Mouse (Mus musculus) Patski (cell line): ENCODE data around the gene Ddi1. TPM values are rescaled to one million over a fixed set of nuclear protein-coding genes. Genes with fewer than 3 reads are reported as not detected.
"Not testable (repeated sequence)": the region's sequence is repeated elsewhere in the genome, so short reads cannot be mapped to it uniquely, and the experiment has no call there.

Source experiments
- ATAC-seq: fragments of 100-300 bp; one replicate; pipeline ENCODE4 v1.8.0; 2021
- CTCF ChIA-PET: fragments of 350-600 bp; sonication (Branson Sonifier 250); formaldehyde crosslinking; loops from one replicate; lab custom pipeline; 2022; ENCODE audit warnings: inconsistent platforms; lab: Charles Lee
- POLR2A ChIA-PET: fragments of 350-600 bp; sonication (Branson Sonifier 250); formaldehyde crosslinking; loops from one replicate; lab custom pipeline; 2022; ENCODE audit warnings: antibody characterized with exemption, inconsistent platforms; lab: Charles Lee
- DNase-seq: peaks from one replicate; pipeline ENCODE4 v3.0.0-alpha.2; 2011; ENCODE audit warnings: low read depth, low spot score
- H3K27me3 ChIP-seq: fragments of 371-371 bp; one replicate; pipeline ENCODE4 v1.5.1; 2021
- CTCF ChIP-seq: fragments of 100-300 bp; IDR thresholded peaks from one replicate; pipeline ENCODE4 v1.5.1; 2021
- in situ Hi-C: fragments of 300-500 bp; cut with MboI; formaldehyde crosslinking; loops from 3 replicates; pipeline ENCODE4 v1.11.1; 2018; ENCODE audit warnings: low pct_unique_long_range_greater_than_20kb, mixed read lengths
- polyA plus RNA-seq: library from polyadenylated mRNA; unstranded; gene quantifications from one replicate; pipeline ENCODE4 v1.2.3, GENCODE M21; 2021

Gene Ddi1
- polyA plus RNA-seq, 1 experiment from 2014 or later = 0.49 TPM

DNA sequence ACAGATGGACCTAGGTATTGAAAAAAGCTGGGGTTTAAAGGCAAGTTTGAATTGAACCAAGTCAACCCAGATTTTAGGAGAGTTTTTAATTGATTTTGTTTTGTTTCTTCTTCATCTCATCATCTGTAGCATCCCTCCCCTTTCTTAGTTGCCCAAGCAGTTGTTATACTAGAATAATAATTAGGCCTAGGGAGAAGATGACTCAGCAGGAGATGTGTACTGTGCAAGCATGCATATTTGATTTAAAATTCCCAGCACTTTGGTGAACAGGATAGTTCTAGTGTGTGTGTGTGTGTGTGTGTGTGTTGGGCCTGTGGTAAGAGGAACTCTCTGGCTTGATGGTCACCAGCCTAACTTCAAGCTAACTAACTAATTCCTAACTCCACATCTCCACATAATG, 12.6 kb downstream of the Ddi1 start:
- no peak for TF ChIP-seq CTCF
- POLR2A ChIA-PET = interaction anchor here (0.6 kb wide), 1 partner anchor 10 kb away, joined by 5 read pairs; no protein-coding TSS in a partner anchor
- ATAC-seq (peak; percentile 71), DNase-seq (no peak)
- H3K27me3 ChIP-seq = no peaks in the 10 kb centered on the region
- CTCF ChIA-PET = no interaction called here
- in situ Hi-C loops = no loop called here

DNA sequence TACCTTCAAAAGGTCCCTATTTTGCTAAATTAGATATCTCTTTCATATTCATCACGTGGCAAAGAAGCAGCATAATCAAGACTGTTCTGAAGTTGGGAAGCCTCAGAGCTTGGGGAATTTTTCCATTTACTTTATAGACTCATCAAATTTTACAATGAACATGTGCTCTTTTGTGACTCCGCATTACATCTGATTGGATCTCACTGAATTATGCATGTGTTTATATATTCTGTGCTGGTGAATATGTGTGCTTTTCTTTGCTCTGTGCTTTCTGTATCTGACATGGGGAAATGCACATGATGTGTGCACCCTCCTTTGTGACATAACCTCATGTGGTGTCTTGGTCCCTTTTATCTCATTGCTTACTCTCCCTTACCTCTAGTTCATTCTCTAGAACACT, 17.7 kb downstream of the Ddi1 start:
- no peak for TF ChIP-seq CTCF
- ATAC-seq (no peak), DNase-seq (no peak)
- CTCF ChIA-PET = no interaction called here
- H3K27me3 ChIP-seq = no peaks in the 10 kb centered on the region
- POLR2A ChIA-PET = no interaction called here
- in situ Hi-C loops = no loop called here

DNA sequence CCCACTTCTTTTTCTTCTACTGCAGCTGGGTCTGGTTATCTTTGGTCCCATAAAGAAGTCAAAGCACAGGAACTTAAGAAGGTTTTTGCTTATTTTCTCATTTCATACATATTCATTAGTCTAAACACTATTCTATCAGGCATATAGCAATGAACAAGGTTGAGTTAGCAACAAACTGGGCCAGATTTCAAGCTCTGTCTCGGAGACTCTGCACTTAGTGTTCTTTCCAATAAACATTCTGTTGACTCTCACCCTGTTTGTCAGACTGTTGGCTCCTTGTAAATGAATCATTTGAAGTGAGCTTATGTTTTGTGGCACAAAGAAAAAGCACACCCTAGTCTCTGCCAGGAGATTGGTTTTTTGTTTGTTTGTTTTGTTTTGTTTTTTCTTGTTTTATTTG, 19.3 kb downstream of the Ddi1 start:
- CTCF ChIA-PET = no interaction called here
- in situ Hi-C loops = no loop called here
- DNase-seq (no peak), ATAC-seq (no peak)
- POLR2A ChIA-PET = no interaction called here
- no peak for TF ChIP-seq CTCF
- no peaks in the 10 kb centered on the region for H3K27me3 ChIP-seq

DNA sequence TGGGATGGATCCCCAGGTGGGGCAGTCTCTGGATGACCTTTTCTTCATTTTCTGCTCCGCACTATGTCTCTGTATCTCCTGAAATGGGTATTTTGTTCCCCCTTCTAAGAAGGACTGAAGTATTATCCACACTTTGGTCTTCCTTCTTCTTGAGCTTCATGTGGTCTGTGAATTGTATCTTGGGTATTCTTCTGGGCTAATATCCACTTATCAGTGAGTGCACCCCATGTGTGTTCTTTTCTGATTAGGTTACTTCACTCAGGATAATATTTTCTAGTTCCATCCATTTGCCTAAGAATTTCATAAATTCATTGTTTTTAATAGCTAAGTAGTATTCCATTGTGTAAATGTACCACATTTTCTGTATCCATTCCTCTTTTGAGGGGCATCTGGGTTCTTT, 33.7 kb downstream of the Ddi1 start:
- CTCF ChIA-PET = not testable (repeated sequence)

DNA sequence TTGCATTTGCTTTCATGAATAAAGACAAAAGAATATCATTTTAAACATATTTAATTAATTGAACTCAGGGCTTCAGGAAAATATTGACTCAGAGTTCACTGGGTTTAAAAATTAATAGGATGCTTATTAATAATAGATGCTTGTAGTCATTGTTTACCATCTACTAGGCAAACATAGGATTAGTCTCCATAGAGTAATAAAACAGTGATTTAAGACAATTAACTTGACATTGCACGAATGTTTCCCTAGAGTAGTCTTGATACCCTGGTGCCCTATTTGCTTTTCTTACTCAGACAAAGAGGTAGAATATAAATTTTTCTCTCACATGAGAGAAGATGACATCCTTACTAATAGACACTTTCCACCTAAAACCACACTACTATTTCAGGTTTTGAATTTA, 52.1 kb downstream of the Ddi1 start:
- POLR2A ChIA-PET = no interaction called here

More for the DNA sequence above, 33.7 kb downstream of the Ddi1 start:
- in situ Hi-C loops, ATAC-seq, H3K27me3 ChIP-seq, DNase-seq, POLR2A ChIA-PET: not testable (repeated sequence)

DNA sequence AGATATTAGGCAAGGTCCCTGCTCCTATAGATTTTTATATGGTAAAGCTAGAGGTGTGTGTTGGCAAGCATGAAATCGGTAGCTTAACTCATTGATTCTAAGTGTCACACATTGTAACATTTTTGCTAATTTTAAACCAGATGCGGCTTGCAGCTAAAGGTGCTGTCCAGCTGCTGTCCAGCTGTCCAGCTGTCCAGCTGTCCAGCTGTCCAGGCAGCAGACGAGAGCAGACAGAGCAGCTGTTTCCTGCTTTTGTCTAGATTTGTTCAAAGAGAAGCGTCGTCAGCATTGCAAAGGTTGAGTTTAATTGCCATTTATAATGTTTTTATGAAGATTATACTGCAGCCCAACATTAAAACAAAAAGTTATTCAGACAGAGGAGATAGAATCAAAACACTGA, 56.8 kb downstream of the Ddi1 start:
- CTCF ChIA-PET = interaction anchor here (1.4 kb wide), 1 partner anchor 12 kb away, joined by 3 read pairs; no protein-coding TSS in a partner anchor
- TF ChIP-seq CTCF = no peak
- H3K27me3 ChIP-seq = no peaks in the 10 kb centered on the region
- no peak for DNase-seq
- no peak for ATAC-seq
- in situ Hi-C loops = no loop called here
- POLR2A ChIA-PET = no interaction called here

More for the DNA sequence above, 52.1 kb downstream of the Ddi1 start:
- TF ChIP-seq CTCF = no peak
- CTCF ChIA-PET = no interaction called here
- H3K27me3 ChIP-seq = no peaks in the 10 kb centered on the region
- in situ Hi-C loops = no loop called here
- DNase-seq (no peak), ATAC-seq (no peak)

Other genes with a start within 250 kb of the Ddi1 start
- gene Pdgfd, start 101.3 kb downstream of the Ddi1 start, polyA plus RNA-seq = 0.12 TPM